Mouse (Mus musculus) regulatory T cell (primary cell): Measurements from ENCODE around the gene Scnn1g.

Experiments used
- in situ Hi-C: fragments of 300-600 bp; cut with MboI, MseI; formaldehyde crosslinking; loops from one replicate; pipeline ENCODE4 v1.15.1; 2025; ENCODE audit warnings: high pct_unique_total_duplicates

Scnn1g gene

DNA sequence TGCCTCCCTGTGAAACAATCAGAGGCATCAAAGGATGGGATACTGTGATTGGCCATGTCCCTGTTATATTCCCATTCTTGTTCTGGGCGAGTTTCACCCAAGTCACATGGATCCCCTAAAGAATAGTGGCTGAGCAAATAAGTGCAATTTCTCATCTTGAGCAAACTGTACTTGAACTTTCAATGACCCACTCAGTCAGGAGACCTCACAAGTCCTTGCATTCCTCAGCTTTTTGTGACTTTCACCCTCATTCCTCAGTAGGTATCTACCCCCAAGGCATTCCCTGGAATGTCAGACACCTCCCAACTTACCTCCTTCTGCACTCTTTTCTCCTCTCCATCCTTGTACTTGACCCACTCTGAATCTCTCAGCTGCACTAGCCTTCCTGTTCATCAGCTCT lies 44.3 kb downstream of the Scnn1g start:
- in situ Hi-C loops = no loop called here

DNA sequence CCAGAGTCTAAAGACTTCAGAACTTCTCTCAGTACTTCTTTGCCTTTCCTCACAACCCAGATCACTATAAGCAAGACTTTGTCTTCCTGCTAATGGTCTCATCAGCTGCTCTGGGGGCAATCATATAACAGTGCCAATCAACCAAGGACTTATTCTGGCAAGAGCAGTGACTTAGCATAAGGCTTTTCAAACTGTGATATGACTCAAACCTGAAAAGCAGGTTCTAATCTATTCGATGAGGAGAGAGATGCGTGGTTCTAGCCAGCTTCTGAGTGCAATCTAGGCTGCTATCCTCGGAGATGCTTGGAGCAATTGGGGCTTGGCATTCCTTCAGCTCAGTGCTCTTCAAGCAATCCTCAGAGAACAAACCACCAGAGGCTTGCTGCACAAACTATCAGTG lies 44.7 kb downstream of the Scnn1g start:
- in situ Hi-C loops = no loop called here

DNA sequence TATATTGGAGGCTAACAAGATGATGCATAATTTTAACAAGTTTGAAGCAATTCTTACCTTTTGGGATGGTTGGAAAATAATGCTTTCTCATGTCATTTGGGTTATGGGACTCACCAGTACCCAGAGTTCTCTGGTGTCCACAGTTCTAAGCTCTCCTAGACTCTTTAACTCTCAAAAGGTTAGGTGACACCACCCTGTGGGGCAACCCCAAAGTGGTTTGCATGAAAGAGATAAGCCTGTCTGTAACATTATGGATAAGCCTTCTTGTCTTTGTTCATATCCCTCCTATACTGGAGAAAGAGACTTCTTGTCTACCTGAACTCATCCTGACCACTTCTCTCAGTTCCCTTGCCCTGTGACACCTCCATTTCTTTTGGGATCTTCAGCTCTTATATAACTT lies 45.1 kb downstream of the Scnn1g start:
- in situ Hi-C loops = no loop called here

DNA sequence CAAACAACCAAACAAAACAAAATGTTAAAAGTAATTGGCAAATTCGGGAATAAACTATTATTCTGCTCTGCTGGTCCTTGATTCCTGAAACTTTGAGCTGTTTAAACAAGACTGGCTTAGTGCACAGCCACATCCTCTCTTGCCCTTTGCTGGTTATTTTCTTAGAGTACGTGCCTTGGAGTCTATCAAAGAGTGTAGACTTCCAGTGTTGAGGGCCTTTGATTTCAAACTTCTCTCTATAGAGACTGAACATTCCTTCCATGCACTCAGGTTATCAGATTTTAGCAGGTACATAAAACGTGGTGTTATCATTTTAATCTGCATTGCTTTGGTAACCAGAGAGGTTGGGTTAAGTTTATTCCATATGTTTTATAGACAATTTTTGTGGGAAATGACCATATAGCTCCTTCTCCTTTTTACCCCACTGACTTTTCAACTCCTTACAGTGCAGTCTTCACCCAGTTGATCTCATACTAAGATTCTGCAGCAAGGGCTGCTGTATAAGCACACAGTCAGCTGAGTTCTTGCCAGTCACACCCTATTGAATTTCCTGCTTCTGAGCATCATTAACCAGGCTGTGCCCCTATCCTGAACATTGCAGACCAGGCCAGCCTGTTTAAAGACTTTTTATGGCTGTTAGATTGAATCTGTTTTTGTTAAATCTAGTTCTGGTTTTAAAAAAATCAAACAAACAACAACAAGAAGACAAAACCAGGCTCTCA lies 48.1 kb downstream of the Scnn1g start:
- in situ Hi-C loops = no loop called here

DNA sequence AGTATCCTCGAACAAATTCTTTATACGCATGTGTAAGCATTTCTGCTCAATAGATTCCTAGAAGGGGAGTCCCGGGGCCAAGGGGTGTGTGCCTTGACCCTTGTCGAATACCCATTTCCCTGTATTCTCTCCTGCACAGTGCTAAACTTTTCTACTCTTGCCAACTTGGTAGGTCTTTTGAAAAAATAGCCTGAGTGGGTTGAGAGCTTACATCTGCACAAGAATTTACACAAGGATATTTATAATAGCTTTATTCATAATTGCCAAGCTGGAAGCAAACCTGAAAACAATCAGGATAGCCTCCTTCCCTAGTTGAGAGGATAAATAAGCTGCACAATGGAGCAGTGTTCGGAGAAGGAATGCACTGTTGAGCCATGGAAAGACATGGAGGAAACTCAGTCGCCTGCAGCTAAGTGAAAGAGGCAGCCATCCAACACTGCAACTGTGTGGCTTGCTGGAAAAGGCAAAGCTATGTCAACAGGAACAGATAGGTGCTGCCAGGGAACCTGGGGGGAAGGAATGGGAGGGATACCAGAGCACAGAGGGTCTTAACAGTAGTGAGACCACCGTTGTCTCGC lies 51.5 kb downstream of the Scnn1g start:
- in situ Hi-C loops = no loop called here

DNA sequence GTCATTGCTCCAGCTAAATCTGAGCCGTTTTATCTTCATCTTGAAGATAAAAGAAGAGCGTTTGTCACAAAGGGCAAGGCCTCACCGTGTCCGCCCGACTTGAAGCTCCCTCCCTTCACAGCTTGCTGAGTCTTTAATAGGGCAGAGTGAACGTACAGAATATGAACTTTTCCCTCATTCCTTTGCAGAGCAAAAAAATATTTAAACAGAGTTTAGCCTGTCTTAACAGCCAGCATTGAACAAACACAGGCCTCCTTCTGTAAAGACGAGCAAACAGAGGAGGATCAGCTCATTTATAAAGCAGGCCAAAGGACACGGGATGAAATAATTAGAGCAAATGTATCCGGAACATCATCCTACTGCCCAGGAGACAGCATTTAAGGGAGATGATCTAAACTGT lies 63.5 kb downstream of the Scnn1g start:
- in situ Hi-C loops = no loop called here

DNA sequence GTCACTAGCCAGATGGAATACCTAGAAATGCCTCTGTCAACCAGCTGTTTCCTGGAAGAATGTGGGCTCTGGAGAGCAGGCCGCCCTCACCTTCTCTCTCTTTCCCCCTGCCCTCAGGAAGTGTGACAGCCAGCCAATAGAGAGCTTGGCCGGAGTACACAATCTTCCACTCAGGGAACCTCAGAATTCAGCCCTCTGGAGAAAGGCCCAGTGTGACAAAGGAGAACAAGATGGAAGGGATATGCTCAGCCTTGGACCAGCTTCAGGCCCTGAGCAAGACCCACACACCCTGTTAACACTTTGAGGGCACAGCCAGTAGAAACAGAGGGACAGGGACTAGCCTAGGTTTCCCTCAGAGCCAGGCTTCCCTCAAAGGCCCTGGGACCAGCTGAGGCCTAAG lies 68.2 kb downstream of the Scnn1g start:
- in situ Hi-C loops = no loop called here

DNA sequence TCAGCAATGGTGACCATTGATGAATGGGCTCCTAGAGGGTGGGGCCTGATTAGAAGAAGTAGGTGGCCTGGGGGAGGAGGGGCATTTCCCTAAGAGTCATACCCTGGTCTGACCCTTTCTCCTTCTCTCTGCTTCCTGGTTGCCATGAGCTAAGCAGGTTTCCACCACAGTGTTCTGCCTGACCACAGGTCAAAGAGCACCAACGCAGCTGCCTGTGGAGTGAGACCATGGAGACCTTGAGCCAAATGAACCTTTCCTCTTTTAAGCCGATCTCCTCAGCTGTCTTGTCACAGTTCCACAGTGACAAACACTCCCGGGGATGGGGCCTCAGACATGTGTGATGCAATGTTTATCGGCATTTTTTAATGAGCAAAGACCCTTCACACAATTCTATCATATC lies 68.7 kb downstream of the Scnn1g start:
- in situ Hi-C loops = no loop called here

DNA sequence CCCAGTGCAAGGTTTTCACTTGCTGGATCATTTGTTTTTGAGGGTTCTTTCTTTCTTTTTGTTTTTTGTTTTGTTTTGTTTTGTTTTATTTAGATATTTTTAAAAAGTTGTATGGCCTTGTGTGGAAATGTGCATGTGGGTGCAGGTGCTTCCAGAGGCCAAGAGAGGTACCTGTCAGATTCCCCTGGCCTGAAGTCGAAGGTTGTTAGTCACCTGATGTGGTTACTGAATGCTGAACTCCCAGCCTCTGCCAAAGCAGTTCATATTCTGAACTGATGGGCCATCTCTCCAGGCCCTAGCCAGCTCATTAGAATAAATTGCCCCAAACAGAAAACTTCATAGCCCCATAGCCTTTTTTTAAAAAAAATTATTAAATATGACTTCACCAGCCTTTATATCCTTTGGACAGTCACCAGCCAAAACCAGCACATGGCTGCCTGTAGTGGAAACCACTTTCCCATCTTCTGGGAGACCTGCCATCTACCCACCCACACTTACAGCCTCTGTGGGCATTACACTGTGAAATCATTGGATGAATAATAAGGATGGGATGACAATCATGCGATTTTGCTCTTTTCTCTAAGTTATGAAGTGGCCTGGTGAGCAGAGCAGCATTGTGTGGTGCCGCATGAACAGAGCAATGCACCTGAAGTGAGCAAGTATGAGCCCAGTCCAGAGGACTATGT lies 71.7 kb downstream of the Scnn1g start:
- in situ Hi-C loops = no loop called here

DNA sequence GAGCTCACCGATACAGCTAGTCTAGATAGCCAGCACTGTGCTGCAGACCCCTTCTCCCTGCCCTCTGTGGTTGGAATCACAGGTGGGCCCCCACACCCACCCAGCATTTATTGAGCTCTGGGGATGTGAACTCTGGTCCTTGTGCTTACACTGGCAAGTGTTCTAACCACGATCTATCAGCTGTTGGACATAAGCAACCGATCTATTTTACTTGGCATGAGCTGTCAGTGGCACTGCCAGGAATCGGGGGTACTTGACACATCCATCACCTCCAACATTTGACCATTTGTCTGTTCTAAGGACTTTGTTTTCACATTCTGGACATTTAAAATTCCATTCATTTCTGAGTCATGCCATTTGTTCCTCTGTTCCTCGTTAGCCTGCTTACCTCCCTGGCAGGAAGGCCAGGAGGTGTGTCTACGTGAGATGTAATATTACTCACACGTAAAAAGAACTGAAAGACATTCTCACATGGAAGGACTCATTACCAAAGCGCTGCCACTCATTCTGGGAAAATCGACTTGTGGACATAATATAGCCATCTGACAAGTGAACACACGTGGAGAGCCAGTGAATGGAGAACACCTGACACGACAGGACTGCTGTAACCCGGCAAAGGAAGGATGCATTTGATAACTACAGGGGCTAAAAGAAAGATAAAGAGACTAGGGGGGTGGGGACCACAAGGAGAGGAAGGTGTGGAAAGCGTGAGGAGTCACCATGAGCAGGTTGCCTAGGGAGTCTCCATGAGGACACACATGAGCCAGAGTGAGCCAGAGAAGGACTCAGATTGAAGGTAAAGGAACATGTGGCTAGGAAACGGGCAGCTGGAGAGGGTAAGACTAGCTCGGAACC lies 73.7 kb downstream of the Scnn1g start:
- in situ Hi-C loops = no loop called here
